Mouse (Mus musculus) stomach, postnatal 0 days (tissue): ENCODE results near the gene Unc5a. TPM values are rescaled to one million over a fixed set of nuclear protein-coding genes. Genes with fewer than 3 reads are reported as not detected.
A peak's percentile ranks its signal among the peaks of the same experiment; 100 is the strongest.

ENCODE experiments used
- ATAC-seq: fragments of 200-750 bp; cut with Nextera tagmentation; 2 replicates; pipeline ENCODE4 v1.8.0; 2017; ENCODE audit not compliant: low FRiP score, low TSS enrichment
- DNase-seq: peaks from one replicate; pipeline ENCODE4 v3.0.0-alpha.2; 2016; ENCODE audit warnings: low spot score
- H3K27ac ChIP-seq: fragments of 300-500 bp; sonication (generic); replicated peaks from 2 replicates; pipeline ENCODE4 v1.5.1; 2014; ENCODE audit warnings: mild to moderate bottlenecking, control low read depth
- H3K27me3 ChIP-seq: fragments of 300-500 bp; sonication (generic); 2 replicates; pipeline ENCODE4 v1.6.1; 2014; ENCODE audit warnings: low read length; ENCODE audit not compliant: control insufficient read depth, insufficient read depth
- H3K36me3 ChIP-seq: fragments of 300-500 bp; sonication (generic); 2 replicates; pipeline ENCODE4 v1.6.1; 2014; ENCODE audit warnings: low read length, mixed read lengths; ENCODE audit not compliant: control insufficient read depth, insufficient read depth
- H3K4me1 ChIP-seq: fragments of 300-500 bp; sonication (generic); replicated peaks from 2 replicates; pipeline ENCODE4 v1.6.1; 2014; ENCODE audit warnings: antibody characterized with exemption; ENCODE audit not compliant: control insufficient read depth, insufficient read depth
- H3K4me2 ChIP-seq: fragments of 300-500 bp; sonication (generic); replicated peaks from 2 replicates; pipeline ENCODE4 v1.6.1; 2014; ENCODE audit warnings: low read depth, mild to moderate bottlenecking, control low read depth, moderate library complexity
- H3K4me3 ChIP-seq: fragments of 300-500 bp; sonication (generic); 2 replicates; pipeline ENCODE4 v1.5.1; 2014; ENCODE audit warnings: low read depth, low read length, control low read depth
- H3K9ac ChIP-seq: fragments of 300-500 bp; sonication (generic); 2 replicates; pipeline ENCODE4 v1.6.1; 2014; ENCODE audit warnings: mild to moderate bottlenecking, low read length, control low read depth, mixed read lengths
- H3K9me3 ChIP-seq: fragments of 300-500 bp; sonication (generic); 2 replicates; pipeline ENCODE4 v1.6.1; 2016; ENCODE audit warnings: low read length; ENCODE audit not compliant: control insufficient read depth
- CTCF ChIP-seq: IDR thresholded peaks from 2 replicates; pipeline ENCODE4 v1.5.1; 2016; ENCODE audit warnings: antibody characterized with exemption, low read depth, mild to moderate bottlenecking, moderate library complexity
- EP300 ChIP-seq: optimal IDR thresholded peaks from 2 replicates; pipeline ENCODE3; 2016; ENCODE audit warnings: antibody characterized with exemption
- WGBS: fragments of 180-500 bp; shearing (Covaris S2); extraction: QIAGEN DNeasy Blood & Tissue Kit; methylation state at CpG from one replicate; pipeline ENCODE4 v1.1.7; 2014; 5-methylcytosine and 5-hydroxymethylcytosine counted together
- polyA plus RNA-seq: library from polyadenylated mRNA; unstranded; fragments of >200 nt; fragmentation: Nextera tagmentation; extraction: Ambion mirVana; gene quantifications from 2 replicates; pipeline ENCODE4 v1.2.1, GENCODE M21; 2015

Unc5a gene
- polyA plus RNA-seq, 1 experiment from 2014 or later, result 0.89 TPM

DNA sequence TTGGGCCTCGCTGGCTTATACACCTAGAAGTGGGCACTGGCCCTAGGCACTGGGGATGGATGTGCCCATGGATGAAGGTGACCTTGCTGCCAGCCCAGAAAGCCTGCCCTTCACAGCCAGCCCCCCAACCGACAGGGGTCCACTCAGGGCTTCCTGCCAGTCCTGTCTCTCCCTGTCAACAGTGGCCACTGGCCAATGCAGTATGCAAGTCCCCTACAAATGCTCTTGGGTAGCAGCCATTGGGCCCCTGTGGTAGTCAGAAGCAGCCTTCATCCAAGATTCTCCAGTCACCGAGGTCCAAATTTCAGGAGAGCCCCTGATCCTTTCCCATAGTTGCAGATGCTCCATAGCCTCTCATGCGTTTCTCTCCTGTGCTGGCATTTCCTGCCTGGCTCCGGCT is 19.4 kb downstream of the Unc5a start:
- Histone ChIP-seq H3K27me3 (no peaks in the 10 kb centered on the region), H3K9me3 (no peaks in the 10 kb centered on the region), H3K4me3 (no peak overlapping the region), H3K4me2 (no peak overlapping the region), H3K27ac (no peak overlapping the region), H3K36me3 (no peaks in the 10 kb centered on the region), H3K4me1 (no peaks in the 10 kb centered on the region), H3K9ac (no peak overlapping the region)
- TF ChIP-seq EP300 (no peak), CTCF (no peak)
- DNase-seq, result no peak
- WGBS, result 70% methylated on average over 5 of the region's 5 CpGs
- no peak for ATAC-seq

DNA sequence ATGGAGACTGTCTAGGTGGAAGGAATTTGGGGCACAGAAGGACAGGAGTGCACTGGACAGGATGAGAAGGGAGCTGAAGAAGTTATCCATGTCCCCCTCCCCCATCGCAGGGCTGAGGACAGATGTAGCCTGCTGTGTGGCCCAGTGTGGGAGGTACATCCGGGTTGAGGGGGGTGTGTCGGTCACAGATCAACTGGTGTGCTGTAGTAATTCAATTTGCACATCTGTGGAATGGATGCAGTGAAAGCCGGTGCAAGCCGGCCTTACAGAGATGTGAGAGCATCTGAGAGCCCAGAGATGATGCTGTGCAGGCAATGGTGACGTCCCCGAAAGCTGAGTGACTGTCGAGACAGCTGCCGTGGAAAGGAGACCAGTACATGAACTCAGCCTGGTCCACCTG is 20.3 kb downstream of the Unc5a start:
- DNase-seq, result no peak
- Histone ChIP-seq H3K4me3 (no peak overlapping the region), H3K9me3 (no peaks in the 10 kb centered on the region), H3K9ac (no peak overlapping the region), H3K27ac (no peak overlapping the region), H3K4me2 (no peak overlapping the region), H3K36me3 (no peaks in the 10 kb centered on the region), H3K27me3 (no peaks in the 10 kb centered on the region), H3K4me1 (no peaks in the 10 kb centered on the region)
- TF ChIP-seq CTCF (no peak), EP300 (no peak)
- 53% methylated on average over 9 of the region's 9 CpGs for WGBS
- no peak for ATAC-seq

DNA sequence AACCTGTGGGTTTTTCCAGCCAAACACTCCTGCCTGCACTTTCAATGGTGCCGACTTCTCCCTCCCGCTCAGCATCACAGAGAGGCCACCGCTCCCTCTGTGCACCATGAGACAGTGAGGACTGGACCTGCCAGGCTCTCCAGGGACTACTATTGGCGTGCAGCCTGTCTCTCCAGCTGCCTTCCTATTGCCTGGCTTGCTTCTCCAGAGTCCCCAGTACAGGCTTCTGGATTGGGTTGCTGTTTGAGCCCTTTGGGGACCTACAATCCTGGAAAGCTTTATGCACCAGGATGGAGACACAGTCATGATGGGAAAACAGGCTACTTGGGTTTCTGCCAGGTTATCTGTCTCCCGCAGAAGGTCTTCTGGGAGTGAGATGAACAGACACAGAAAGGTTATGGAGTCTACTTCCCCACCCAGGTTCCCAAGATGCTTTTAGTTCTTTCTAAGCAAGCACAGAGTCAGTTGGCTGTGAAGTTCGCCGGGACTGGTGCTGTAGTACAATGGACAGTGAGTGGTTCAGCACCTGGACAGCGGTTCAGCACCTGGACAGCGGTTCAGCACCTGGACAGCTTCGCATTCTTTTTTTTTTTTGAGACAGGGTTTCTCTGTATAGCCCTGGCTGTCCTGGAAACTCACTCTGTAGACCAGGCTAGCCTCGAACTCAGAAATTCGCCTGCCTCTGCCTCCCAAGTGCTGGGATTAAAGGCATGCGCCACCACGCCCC is 21.5 kb downstream of the Unc5a start:
- 35% methylated on average over 14 of the region's 14 CpGs for WGBS
- Histone ChIP-seq H3K27me3 (no peaks in the 10 kb centered on the region), H3K4me1 (no peaks in the 10 kb centered on the region), H3K4me2 (no peak overlapping the region), H3K4me3 (no peak overlapping the region), H3K27ac (no peak overlapping the region), H3K9me3 (no peaks in the 10 kb centered on the region), H3K36me3 (no peaks in the 10 kb centered on the region), H3K9ac (no peak overlapping the region)
- TF ChIP-seq EP300, result no peak
- no peak for TF ChIP-seq CTCF
- ATAC-seq, result no peak
- DNase-seq, result peak; percentile 71

DNA sequence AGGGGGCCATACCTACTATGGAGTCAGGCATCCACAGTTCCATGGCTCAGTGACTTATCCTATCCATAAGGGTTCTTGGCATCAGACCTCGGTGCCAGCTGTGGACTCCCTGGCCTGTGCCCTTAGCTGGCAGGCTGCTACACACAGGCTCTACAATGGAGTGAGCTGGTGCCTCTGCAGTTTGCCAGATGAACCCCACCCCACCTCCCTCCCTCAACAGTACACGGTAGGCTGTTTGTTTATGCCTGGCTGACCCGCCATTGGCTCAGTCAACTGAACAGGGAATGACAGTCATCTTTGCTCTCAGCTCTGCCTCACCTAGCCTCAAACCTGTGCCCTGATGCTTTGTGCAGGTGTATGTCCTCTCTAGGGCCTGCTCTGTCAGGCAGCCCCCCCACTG is 26.3 kb downstream of the Unc5a start:
- TF ChIP-seq EP300, result no peak
- no peak for TF ChIP-seq CTCF
- Histone ChIP-seq H3K27me3 (no peaks in the 10 kb centered on the region), H3K9ac (no peak overlapping the region), H3K27ac (no peak overlapping the region), H3K4me3 (no peak overlapping the region), H3K4me1 (no peaks in the 10 kb centered on the region), H3K9me3 (no peaks in the 10 kb centered on the region), H3K36me3 (no peaks in the 10 kb centered on the region), H3K4me2 (no peak overlapping the region)
- no peak for DNase-seq
- 35% methylated on average over 3 of the region's 3 CpGs for WGBS
- ATAC-seq, result no peak

DNA sequence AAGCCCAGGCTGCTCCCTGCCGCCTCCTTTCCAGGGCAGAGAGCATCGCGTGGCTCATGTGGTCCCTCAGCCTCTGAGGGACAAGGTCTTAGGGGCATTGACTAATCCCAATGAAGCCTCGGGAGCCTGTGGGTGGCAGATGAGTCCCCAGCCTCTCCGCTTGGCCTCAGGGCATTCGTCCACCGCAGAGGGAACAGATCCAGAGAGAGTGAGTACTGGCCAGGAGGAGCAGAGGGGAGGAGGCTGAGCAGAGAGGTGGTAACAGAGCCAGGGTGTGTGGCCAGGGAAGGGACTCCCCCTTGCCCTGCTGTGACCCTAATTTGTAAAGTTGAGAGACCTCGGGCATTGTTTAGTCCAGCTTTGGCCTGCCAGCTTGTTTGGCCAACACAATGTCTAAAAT is 29.6 kb downstream of the Unc5a start:
- WGBS, result 51% methylated on average over 8 of the region's 8 CpGs
- Histone ChIP-seq H3K27ac (no peak overlapping the region), H3K9me3 (no peaks in the 10 kb centered on the region), H3K9ac (no peak overlapping the region), H3K27me3 (no peaks in the 10 kb centered on the region), H3K4me1 (no peaks in the 10 kb centered on the region), H3K36me3 (no peaks in the 10 kb centered on the region), H3K4me2 (no peak overlapping the region), H3K4me3 (no peak overlapping the region)
- ATAC-seq, result no peak
- no peak for DNase-seq
- no peak for TF ChIP-seq EP300
- TF ChIP-seq CTCF, result no peak

DNA sequence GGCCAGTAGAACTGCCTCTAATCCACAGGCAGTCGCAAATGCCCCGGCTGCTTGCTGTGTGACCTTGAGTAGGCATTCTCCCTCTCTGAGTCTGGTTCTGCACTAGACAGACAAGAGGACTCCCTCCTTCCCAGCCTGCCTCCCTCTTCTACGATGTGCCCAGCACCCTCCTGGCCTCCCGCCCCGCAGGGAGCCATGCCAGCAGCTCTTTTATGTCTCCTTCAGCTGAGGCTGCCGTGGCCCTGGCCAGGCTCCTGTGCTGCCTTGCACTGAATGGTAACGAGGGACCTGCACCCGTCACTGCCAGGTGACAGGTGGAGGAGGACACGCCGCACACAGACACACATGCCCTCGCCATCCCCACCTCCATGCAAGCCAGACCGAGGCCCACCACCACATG is 31.7 kb downstream of the Unc5a start:
- no peaks in the 10 kb centered on the region for H3K9me3 ChIP-seq
- no peak overlapping the region for H3K4me2 ChIP-seq
- H3K4me1 ChIP-seq, result no peaks in the 10 kb centered on the region
- no peak overlapping the region for H3K4me3 ChIP-seq
- 71% methylated on average over 12 of the region's 12 CpGs for WGBS
- DNase-seq (no peak), ATAC-seq (no peak)
- no peak overlapping the region for H3K27ac ChIP-seq
- no peaks in the 10 kb centered on the region for H3K36me3 ChIP-seq
- H3K9ac ChIP-seq, result no peak overlapping the region
- H3K27me3 ChIP-seq, result no peaks in the 10 kb centered on the region
- no peak for TF ChIP-seq CTCF
- TF ChIP-seq EP300, result no peak
